7 mouse cellular contexts compared by ENCODE assay signal in genomic region chr1:182282091-182283075, GRCm38 (mm10). TPM values are rescaled to one million over a fixed set of nuclear protein-coding genes. Genes with fewer than 3 reads are reported as not detected.
DNase-seq lines count a peak whose midpoint lies in the region; ATAC-seq lines count a peak whose summit lies in the region.

Gene Degs1 (minus strand): TSS chr1:182282804.

- peak within 1 kb of the TSS; percentile 80 for H3K27ac ChIP-seq in embryonic facial prominence, embryonic 11.5 days (replicated peaks; ENCODE audit: low read depth, low read length)
- peak within 1 kb of the TSS; percentile 96 for H3K27ac ChIP-seq in limb, embryonic 10.5 days
- peak within 1 kb of the TSS; percentile 86 for H3K27ac ChIP-seq in midbrain, embryonic 13.5 days

- no peaks in the 10 kb centered on the region for H3K36me3 ChIP-seq in embryonic facial prominence, embryonic 11.5 days (replicated peaks; ENCODE audit: control insufficient read depth, insufficient read depth, low read depth, low read length)
- H3K36me3 ChIP-seq in limb, embryonic 10.5 days = peaks cover 21% of the 10 kb centered on the region
- H3K36me3 ChIP-seq in midbrain, embryonic 13.5 days = peaks cover 19% of the 10 kb centered on the region

- H3K9me3 ChIP-seq in embryonic facial prominence, embryonic 11.5 days (replicated peaks; ENCODE audit: control insufficient read depth, low read length) = no peaks in the 10 kb centered on the region
- H3K9me3 ChIP-seq in limb, embryonic 10.5 days (replicated peaks) = no peaks in the 10 kb centered on the region
- H3K9me3 ChIP-seq in midbrain, embryonic 13.5 days = no peaks in the 10 kb centered on the region

- WGBS in embryonic facial prominence, embryonic 11.5 days = under 1% methylated on average over 82 of the region's 94 CpGs
- under 1% methylated on average over 91 of the region's 94 CpGs for WGBS in limb, embryonic 10.5 days
- WGBS in midbrain, embryonic 13.5 days = under 1% methylated on average over 93 of the region's 94 CpGs

- peaks cover 2% of the 10 kb centered on the region for H3K4me1 ChIP-seq in embryonic facial prominence, embryonic 11.5 days (ENCODE audit: control insufficient read depth, insufficient read depth, low read length)
- H3K4me1 ChIP-seq in limb, embryonic 10.5 days = peaks cover 35% of the 10 kb centered on the region
- H3K4me1 ChIP-seq in midbrain, embryonic 13.5 days (replicated peaks) = peaks cover 24% of the 10 kb centered on the region

- H3K27me3 ChIP-seq in embryonic facial prominence, embryonic 11.5 days (ENCODE audit: control insufficient read depth, insufficient read depth, low read length) = no peaks in the 10 kb centered on the region
- no peaks in the 10 kb centered on the region for H3K27me3 ChIP-seq in limb, embryonic 10.5 days (ENCODE audit: low read depth, poor library complexity, severe bottlenecking)
- H3K27me3 ChIP-seq in midbrain, embryonic 13.5 days = peaks cover 18% of the 10 kb centered on the region

- peak; percentile 95 for ATAC-seq in embryonic facial prominence, embryonic 11.5 days (replicated peaks; ENCODE audit: insufficient number of reproducible peaks, low FRiP score, low TSS enrichment, low read depth)
- peak; percentile 83 for ATAC-seq in granulocyte monocyte progenitor cell, adult 5-6 weeks (replicated peaks; ENCODE audit: poor library complexity, severe bottlenecking)
- ATAC-seq in midbrain, embryonic 13.5 days = peak; percentile 96

- H3K9ac ChIP-seq in embryonic facial prominence, embryonic 11.5 days (replicated peaks; ENCODE audit: low read length) = peak within 1 kb of the TSS; percentile 87
- peak within 1 kb of the TSS; percentile 83 for H3K9ac ChIP-seq in midbrain, embryonic 13.5 days (replicated peaks)

- peak within 1 kb of the TSS; percentile 75 for H3K4me3 ChIP-seq in embryonic facial prominence, embryonic 11.5 days (ENCODE audit: low read depth, low read length)
- H3K4me3 ChIP-seq in limb, embryonic 10.5 days = peak within 1 kb of the TSS; percentile 82
- peak within 1 kb of the TSS; percentile 64 for H3K4me3 ChIP-seq in midbrain, embryonic 13.5 days (replicated peaks)

- peak; percentile 97 for DNase-seq in adrenal gland, postnatal 14 days
- peak; percentile 94 for DNase-seq in embryonic facial prominence, embryonic 11.5 days (ENCODE audit: low spot score)
- DNase-seq in kidney, adult 11 months = peak; percentile 97
- DNase-seq in limb, embryonic 10.5 days (ENCODE audit: low spot score) = peak; percentile 96
- DNase-seq in spleen, adult 12 weeks (ENCODE audit: low spot score) = peak; percentile 98

- peak within 1 kb of the TSS; percentile 80 for H3K4me2 ChIP-seq in embryonic facial prominence, embryonic 11.5 days (ENCODE audit: low read depth, low read length)
- peak within 1 kb of the TSS; percentile 72 for H3K4me2 ChIP-seq in midbrain, embryonic 13.5 days (replicated peaks)

RNA-seq across cellular contexts. Expression of gene Degs1, which starts in this region (rescaled TPM):
- 78.1 and 86.7 TPM in 2 replicates for total RNA-seq in adrenal gland, postnatal 14 days (2021)
- 82.5 and 87.6 TPM in 2 replicates for polyA plus RNA-seq in embryonic facial prominence, embryonic 11.5 days (2014; fragmentation: Nextera tagmentation; extraction: Ambion mirVana)
- total RNA-seq in granulocyte monocyte progenitor cell, adult 5-6 weeks (2014; fragmentation: Nextera tagmentation) = 47.8 and 48.3 TPM in 2 replicates
- total RNA-seq in granulocyte monocyte progenitor cell, adult 5-6 weeks (2017) = 41.5 and 45.5 TPM in 2 replicates
- polyA plus RNA-seq in limb, embryonic 10.5 days (2016; fragmentation: Nextera tagmentation; extraction: Ambion mirVana) = 65.1 and 65.5 TPM in 2 replicates
- 51.0 and 54.5 TPM in 2 replicates for polyA plus RNA-seq in midbrain, embryonic 13.5 days (2015; fragmentation: Nextera tagmentation; extraction: Ambion mirVana)

Comparison
In these comparisons a context has a peak if more than half of its experiments do, and no peak if none do; other contexts are left out.
1. Peak in every context shown above with its lines: DNase-seq, ATAC-seq, H3K4me3 ChIP-seq and H3K27ac ChIP-seq.